Mouse (Mus musculus) myocyte (in vitro differentiated cells): ENCODE measurements around the gene Tubb4a. TPM values are rescaled to one million over a fixed set of nuclear protein-coding genes. Genes with fewer than 3 reads are reported as not detected.

Experiments
- H3K27me3 ChIP-seq: one replicate; pipeline ENCODE4 v1.6.1; 2011; ENCODE audit not compliant: control insufficient read depth, insufficient read depth, insufficient read length
- H3K36me3 ChIP-seq: one replicate; pipeline ENCODE4 v1.6.1; 2011; ENCODE audit not compliant: control insufficient read depth, insufficient read depth
- H3K4me2 ChIP-seq: one replicate; pipeline ENCODE4 v1.6.1; 2011; ENCODE audit warnings: low read depth, control low read depth
- H3K4me3 ChIP-seq: one replicate; pipeline ENCODE4 v1.5.1; 2011; ENCODE audit warnings: mild to moderate bottlenecking, control low read depth, moderate library complexity
- H3K79me2 ChIP-seq: one replicate; pipeline ENCODE4 v1.6.1; 2011; ENCODE audit not compliant: control insufficient read depth, insufficient read depth
- H3ac ChIP-seq: one replicate; pipeline ENCODE4 v1.6.1; 2011; ENCODE audit not compliant: control insufficient read depth, insufficient read length
- CEBPB ChIP-seq: IDR thresholded peaks from 2 replicates; pipeline ENCODE4 v1.6.1; 2011; ENCODE audit warnings: mild to moderate bottlenecking, moderate library complexity; ENCODE audit not compliant: poor library complexity, insufficient read depth, severe bottlenecking
- E2F4 ChIP-seq: IDR thresholded peaks from one replicate; pipeline ENCODE4 v1.6.1; 2011; ENCODE audit warnings: mild to moderate bottlenecking, control low read depth, moderate library complexity; ENCODE audit not compliant: insufficient read depth
- MAX ChIP-seq: IDR thresholded peaks from one replicate; pipeline ENCODE4 v1.6.1; 2011; ENCODE audit warnings: low read depth, mild to moderate bottlenecking, control low read depth
- MYOD1 ChIP-seq, 3 experiments: IDR thresholded peaks; one replicate each; pipeline ENCODE4 v1.6.1; 2011; ENCODE audit warnings: control low read depth in 2 of 3, low read depth in 2 of 3, mild to moderate bottlenecking in 2 of 3, moderate library complexity in 1 of 3; ENCODE audit not compliant: insufficient read length in 2 of 3, control insufficient read depth in 1 of 3
- MYOG ChIP-seq, 3 experiments: IDR thresholded peaks; one replicate each; pipeline ENCODE4 v1.6.1; 2011; ENCODE audit warnings: control low read depth in 2 of 3, low read depth in 2 of 3, mild to moderate bottlenecking in 2 of 3; ENCODE audit not compliant: insufficient read length in 2 of 3, control insufficient read depth in 1 of 3, insufficient read depth in 1 of 3
- POLR2A ChIP-seq: IDR thresholded peaks from one replicate; pipeline ENCODE4 v1.6.1; 2011; ENCODE audit warnings: low read depth, mild to moderate bottlenecking, control low read depth, moderate library complexity; ENCODE audit not compliant: insufficient read length
- POLR2AphosphoS2 ChIP-seq: IDR thresholded peaks from one replicate; pipeline ENCODE4 v1.6.1; 2011; ENCODE audit warnings: low read depth, control low read depth; ENCODE audit not compliant: insufficient read length
- REST ChIP-seq: IDR thresholded peaks from one replicate; pipeline ENCODE4 v1.6.1; 2011; ENCODE audit warnings: mild to moderate bottlenecking, control low read depth, moderate library complexity; ENCODE audit not compliant: insufficient read depth, insufficient read length
- SRF ChIP-seq: IDR thresholded peaks from one replicate; pipeline ENCODE4 v1.6.1; 2011; ENCODE audit warnings: low read depth; ENCODE audit not compliant: control insufficient read depth, insufficient read length
- TCF12 ChIP-seq: IDR thresholded peaks from one replicate; pipeline ENCODE4 v1.6.1; 2011; ENCODE audit warnings: mild to moderate bottlenecking, control low read depth; ENCODE audit not compliant: poor library complexity, insufficient read depth, severe bottlenecking
- TCF3 ChIP-seq: IDR thresholded peaks from one replicate; pipeline ENCODE4 v1.6.1; 2011; ENCODE audit warnings: low read depth, control low read depth; ENCODE audit not compliant: insufficient read length
- USF1 ChIP-seq: IDR thresholded peaks from one replicate; pipeline ENCODE4 v1.6.1; 2011; ENCODE audit warnings: low read depth, mild to moderate bottlenecking, control low read depth, moderate library complexity
- polyA plus RNA-seq: library from polyadenylated mRNA; unstranded; fragments of >200 nt; fragmentation: generic; extraction: Trizol; gene quantifications from one replicate; pipeline ENCODE4 v1.2.1, GENCODE M21; 2012; ENCODE audit warnings: missing spikeins

Gene Tubb4a
- polyA plus RNA-seq, 1 experiment, result 0.14 TPM

DNA sequence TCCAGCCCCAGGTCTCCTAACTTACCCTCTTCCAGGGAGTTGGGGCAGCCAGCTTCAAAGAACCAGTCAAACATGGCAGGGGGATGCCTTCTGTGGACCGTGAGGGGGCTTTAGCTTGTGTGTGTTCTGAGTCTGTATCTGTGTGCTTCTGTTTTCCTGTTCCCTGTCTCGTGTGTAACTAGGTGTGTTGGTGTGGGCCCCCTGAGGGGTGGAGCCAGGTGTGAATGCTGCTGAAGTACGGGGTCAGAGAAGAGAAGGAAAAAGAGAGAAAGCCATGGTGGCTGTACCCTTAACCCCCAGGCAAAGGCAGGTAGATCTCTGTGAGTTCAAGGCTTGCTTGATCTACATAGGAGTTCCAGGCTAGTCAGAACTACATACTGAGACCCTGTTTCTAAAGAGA, 10.7 kb downstream of the Tubb4a start:
- Histone ChIP-seq H3K27me3 (peaks cover 46% of the 10 kb centered on the region), H3K79me2 (no peaks in the 10 kb centered on the region), H3K4me3 (no peak overlapping the region), H3ac (no peak overlapping the region), H3K4me2 (no peak overlapping the region), H3K36me3 (no peaks in the 10 kb centered on the region)
- TF ChIP-seq E2F4 (no peak), USF1 (no peak), POLR2A (no peak), REST (no peak), CEBPB (no peak), POLR2AphosphoS2 (no peak), TCF3 (no peak), MYOD1 (IDR thresholded peaks at IDR 0.05; ENCODE audit: control insufficient read depth in 1 of 3, insufficient read length in 2 of 3, low read depth in 2 of 3) (no peak), SRF (no peak), MYOG (IDR thresholded peaks at IDR 0.05; ENCODE audit: control insufficient read depth in 1 of 3, insufficient read depth in 1 of 3, insufficient read length in 2 of 3, low read depth in 2 of 3) (no peak), MAX (no peak), TCF12 (no peak)

GRCm38 (mm10) chr17:57070699-57071098, 16.9 kb downstream of the Tubb4a start:
- Histone ChIP-seq H3K79me2 (no peaks in the 10 kb centered on the region), H3ac (no peak overlapping the region), H3K36me3 (no peaks in the 10 kb centered on the region), H3K4me2 (no peak overlapping the region), H3K4me3 (no peak overlapping the region), H3K27me3 (peaks cover 66% of the 10 kb centered on the region)
- no peak for TF ChIP-seq E2F4
- peak in 1 of 3 experiments; percentile 53 for TF ChIP-seq MYOG (IDR thresholded peaks at IDR 0.05; ENCODE audit: control insufficient read depth in 1 of 3, insufficient read depth in 1 of 3, insufficient read length in 2 of 3, low read depth in 2 of 3)
- TF ChIP-seq MYOD1 (IDR thresholded peaks at IDR 0.05; ENCODE audit: control insufficient read depth in 1 of 3, insufficient read length in 2 of 3, low read depth in 2 of 3), result peak in 1 of 3 experiments; percentile 9

- H3K27me3 ChIP-seq, result peaks cover 67% of the 10 kb centered on the region
- TF ChIP-seq REST, result no peak
- TF ChIP-seq MAX, result no peak
- no peak for TF ChIP-seq E2F4
- no peak for TF ChIP-seq POLR2A
- no peak for TF ChIP-seq USF1
- TF ChIP-seq CEBPB, result no peak
- TF ChIP-seq POLR2AphosphoS2, result no peak
- TF ChIP-seq TCF3, result no peak
- no peaks in the 10 kb centered on the region for H3K79me2 ChIP-seq
- no peak overlapping the region for H3K4me3 ChIP-seq
- H3K36me3 ChIP-seq, result no peaks in the 10 kb centered on the region
- no peak overlapping the region for H3K4me2 ChIP-seq
- no peak overlapping the region for H3ac ChIP-seq
Measured at GRCm38 (mm10) chr17:57070272-57070671, 17.3 kb downstream of the Tubb4a start.

DNA sequence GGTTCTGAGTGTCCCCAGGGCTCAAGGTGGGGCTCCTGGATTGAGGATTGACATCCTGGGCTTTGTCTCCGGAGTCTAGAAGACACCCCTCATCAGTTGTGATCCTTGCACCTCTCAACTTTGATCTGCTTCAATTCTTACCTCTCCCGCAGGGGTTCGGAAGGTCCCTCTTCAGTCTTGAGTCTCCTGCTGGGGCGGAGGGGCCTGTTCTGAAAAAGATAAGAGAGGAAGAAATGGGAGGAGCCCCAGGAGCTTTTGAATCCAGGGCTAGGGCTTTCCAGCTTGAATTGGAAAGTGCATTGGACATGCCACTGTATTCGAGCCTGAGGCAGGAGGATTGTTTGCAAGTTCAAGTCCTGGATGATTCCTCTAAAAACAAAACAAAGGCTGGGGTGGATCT, 20.7 kb downstream of the Tubb4a start:
- Histone ChIP-seq H3K4me3 (no peak overlapping the region), H3K79me2 (no peaks in the 10 kb centered on the region), H3ac (no peak overlapping the region), H3K4me2 (no peak overlapping the region), H3K27me3 (peaks cover 74% of the 10 kb centered on the region), H3K36me3 (no peaks in the 10 kb centered on the region)
- TF ChIP-seq CEBPB (no peak), SRF (no peak), USF1 (no peak), POLR2AphosphoS2 (no peak), MYOD1 (IDR thresholded peaks at IDR 0.05; ENCODE audit: control insufficient read depth in 1 of 3, insufficient read length in 2 of 3, low read depth in 2 of 3) (no peak), TCF3 (no peak), POLR2A (no peak), MYOG (IDR thresholded peaks at IDR 0.05; ENCODE audit: control insufficient read depth in 1 of 3, insufficient read depth in 1 of 3, insufficient read length in 2 of 3, low read depth in 2 of 3) (no peak)

- Histone ChIP-seq H3K27me3 (peaks cover 72% of the 10 kb centered on the region), H3K36me3 (no peaks in the 10 kb centered on the region), H3ac (no peak overlapping the region), H3K4me3 (no peak overlapping the region), H3K4me2 (no peak overlapping the region), H3K79me2 (no peaks in the 10 kb centered on the region)
- TF ChIP-seq POLR2AphosphoS2, result no peak
- no peak for TF ChIP-seq TCF3
- TF ChIP-seq MYOD1 (IDR thresholded peaks at IDR 0.05; ENCODE audit: control insufficient read depth in 1 of 3, insufficient read length in 2 of 3, low read depth in 2 of 3), result no peak
- no peak for TF ChIP-seq CEBPB
- TF ChIP-seq E2F4, result no peak
- no peak for TF ChIP-seq REST
- TF ChIP-seq MYOG (IDR thresholded peaks at IDR 0.05; ENCODE audit: control insufficient read depth in 1 of 3, insufficient read depth in 1 of 3, insufficient read length in 2 of 3, low read depth in 2 of 3), result no peak
- TF ChIP-seq POLR2A, result no peak
- TF ChIP-seq USF1, result no peak
- TF ChIP-seq MAX, result no peak
- TF ChIP-seq TCF12, result no peak
- TF ChIP-seq SRF, result no peak
Measured at GRCm38 (mm10) chr17:57063031-57063430, 24.6 kb downstream of the Tubb4a start.
